ENCODE assay signal across 16 mouse cellular contexts in the genomic region with DNA sequence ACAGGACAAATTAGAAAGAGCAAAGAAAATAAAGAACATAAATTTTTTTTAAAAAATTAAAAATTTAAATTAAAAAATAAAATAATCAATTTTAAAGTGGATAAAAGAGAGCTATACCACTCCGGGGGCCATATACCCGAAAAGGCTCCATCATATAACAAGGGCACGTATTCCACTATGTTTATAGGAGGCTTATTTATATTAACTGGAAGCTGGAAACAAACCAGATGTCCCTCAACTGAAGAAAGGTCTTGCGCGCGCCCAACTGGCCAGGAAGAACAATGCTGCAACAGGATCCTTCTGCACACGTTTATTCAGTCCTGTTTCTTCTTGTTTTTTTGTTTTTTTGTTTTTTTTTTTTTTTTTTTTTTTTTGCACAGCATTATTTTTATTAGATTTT.
"Had no signal": no experiment of that assay in that cellular context is flagged by ENCODE, and none has a peak within 500 bp of the region (broad histone marks: within the 10 kb centered on the region; RNA-seq: fewer than 3 reads in every experiment).

No protein-coding gene starts in this region.

- H3K36me3 ChIP-seq: neural tube, embryonic 12.5 days; neural tube, embryonic 13.5 days; neural tube, embryonic 15.5 days; stomach, embryonic 15.5 days had no signal

- H3K4me2 ChIP-seq: neural tube, embryonic 12.5 days; neural tube, embryonic 13.5 days; neural tube, embryonic 15.5 days; stomach, embryonic 15.5 days had no signal

- H3K9me3 ChIP-seq: neural tube, embryonic 12.5 days; neural tube, embryonic 13.5 days; neural tube, embryonic 15.5 days; stomach, embryonic 15.5 days had no signal

- H3K4me3 ChIP-seq: neural tube, embryonic 12.5 days; neural tube, embryonic 13.5 days; neural tube, embryonic 15.5 days; stomach, embryonic 15.5 days had no signal

- H3K27me3 ChIP-seq: neural tube, embryonic 12.5 days; neural tube, embryonic 13.5 days; neural tube, embryonic 15.5 days; stomach, embryonic 15.5 days had no signal

- H3K27ac ChIP-seq: neural tube, embryonic 12.5 days; neural tube, embryonic 13.5 days; neural tube, embryonic 15.5 days; stomach, embryonic 15.5 days had no signal

- DNase-seq: retina, postnatal 1 day; right cerebral cortex, adult 18-20 months; right cerebral cortex, postnatal 14 days; right cerebral cortex, postnatal 25 days; right cerebral cortex, postnatal 4 days; spleen, adult 18-20 months; thymus, adult 18-20 months; thymus, adult 2 months; thymus, postnatal 14 days; thymus, postnatal 25 days; thymus, postnatal 36 days; thymus, postnatal 4 days had no signal

- H3K9ac ChIP-seq: neural tube, embryonic 12.5 days; neural tube, embryonic 13.5 days; neural tube, embryonic 15.5 days; stomach, embryonic 15.5 days had no signal

- H3K4me1 ChIP-seq: neural tube, embryonic 12.5 days; neural tube, embryonic 13.5 days; neural tube, embryonic 15.5 days; stomach, embryonic 15.5 days had no signal
